Mouse (Mus musculus) cortical plate, adult 2 months (tissue): Measurements from ENCODE around the gene Spock1.

Experiments used
- CTCF ChIP-seq: fragments of 200-500 bp; IDR thresholded peaks from 2 replicates; pipeline ENCODE4 v1.5.1; 2011; ENCODE audit warnings: mild to moderate bottlenecking, control low read depth, low read length; ENCODE audit not compliant: insufficient read depth; ENCODE audit errors: extremely low read depth
- POLR2A ChIP-seq: fragments of 200-500 bp; IDR thresholded peaks from 2 replicates; pipeline ENCODE4 v1.6.1; 2011; ENCODE audit warnings: mild to moderate bottlenecking, low read length, control low read depth; ENCODE audit not compliant: insufficient read depth; ENCODE audit errors: extremely low read depth

GRCm38 (mm10) chr13:57847101-57847500 lies 61.0 kb downstream of the Spock1 start:
- TF ChIP-seq CTCF (no peak), POLR2A (no peak)
